In genomic region chr5:108028230-108028629, GRCm38 (mm10) we compare ENCODE assay signal across 28 mouse cellular contexts. TPM values are rescaled to one million over a fixed set of nuclear protein-coding genes. Genes with fewer than 3 reads are reported as not detected.
DNase-seq lines count a peak whose midpoint lies in the region; ATAC-seq and TF ChIP-seq lines count a peak whose summit lies in the region.
"Had no signal": no experiment of that assay in that cellular context is flagged by ENCODE, and none has a peak within 500 bp of the region (broad histone marks: within the 10 kb centered on the region; RNA-seq: fewer than 3 reads in every experiment).

No protein-coding gene starts in this region.

- intact Hi-C loops in heart, postnatal 14 days (cut with DNase I), result loop anchor here (5.0 kb wide), 1 partner anchor 41 kb away; the partner anchor contains the start of gene Fam69a

- no peak for TF ChIP-seq EP300 in stomach, postnatal 0 days (optimal IDR thresholded peaks at IDR 0.05)

- peak; percentile 65; the same call in 1 of the 2 replicates for ATAC-seq in heart, embryonic 16.5 days (replicated peaks; ENCODE audit: extremely low read depth, insufficient read depth, low FRiP score)
- ATAC-seq in stomach, embryonic 16.5 days (ENCODE audit: insufficient read depth, low FRiP score), result peak; percentile 13; the same call in 1 of the 2 replicates
- no peak for ATAC-seq in stomach, postnatal 0 days (ENCODE audit: low FRiP score, low TSS enrichment)
- ATAC-seq: forebrain, embryonic 13.5 days; forebrain, embryonic 16.5 days; hindbrain, postnatal 0 days; inflammation-experienced regulatory T-cells, adult 6 months; intestine, embryonic 16.5 days had no signal

- no peak for TF ChIP-seq CTCF in stomach, postnatal 0 days (IDR thresholded peaks at IDR 0.05; ENCODE audit: low read depth)

- H3K4me3 ChIP-seq in heart, embryonic 16.5 days (ENCODE audit: low read length), result no peak overlapping the region
- H3K4me3 ChIP-seq in stomach, embryonic 16.5 days (replicated peaks; ENCODE audit: low read length), result no peak overlapping the region
- H3K4me3 ChIP-seq in stomach, postnatal 0 days (ENCODE audit: low read depth, low read length), result no peak overlapping the region
- H3K4me3 ChIP-seq: embryonic facial prominence, embryonic 12.5 days; embryonic facial prominence, embryonic 15.5 days; forebrain, embryonic 10.5 days; forebrain, embryonic 13.5 days; heart, embryonic 12.5 days; heart, embryonic 15.5 days had no signal

- 70% methylated on average over 4 of the region's 4 CpGs for WGBS in heart, embryonic 16.5 days
- 75% methylated on average over 4 of the region's 4 CpGs for WGBS in stomach, embryonic 16.5 days
- whole genome bisulfite sequencing in stomach, postnatal 0 days, result 76% methylated on average over 4 of the region's 4 CpGs

- no peaks in the 10 kb centered on the region for H3K27me3 ChIP-seq in heart, embryonic 16.5 days (ENCODE audit: control insufficient read depth, insufficient read depth, low read length)
- H3K27me3 ChIP-seq in stomach, embryonic 16.5 days (ENCODE audit: control insufficient read depth, insufficient read depth, low read length), result no peaks in the 10 kb centered on the region
- no peaks in the 10 kb centered on the region for H3K27me3 ChIP-seq in stomach, postnatal 0 days (ENCODE audit: control insufficient read depth, insufficient read depth, low read length)
- H3K27me3 ChIP-seq: CH12.LX; embryonic facial prominence, embryonic 12.5 days; embryonic facial prominence, embryonic 15.5 days; forebrain, embryonic 13.5 days; heart, embryonic 12.5 days; heart, embryonic 15.5 days had no signal

- no peak overlapping the region for H3K9ac ChIP-seq in heart, embryonic 16.5 days (ENCODE audit: low read length)
- H3K9ac ChIP-seq in stomach, embryonic 16.5 days (ENCODE audit: low read length), result no peak overlapping the region
- no peak overlapping the region for H3K9ac ChIP-seq in stomach, postnatal 0 days (ENCODE audit: low read length)
- H3K9ac ChIP-seq: embryonic facial prominence, embryonic 12.5 days; embryonic facial prominence, embryonic 15.5 days; forebrain, embryonic 13.5 days; heart, embryonic 12.5 days; heart, embryonic 15.5 days; hindbrain, embryonic 14.5 days had no signal

- no peaks in the 10 kb centered on the region for H3K4me1 ChIP-seq in heart, embryonic 16.5 days (ENCODE audit: control insufficient read depth, insufficient read depth, low read length)
- no peaks in the 10 kb centered on the region for H3K4me1 ChIP-seq in stomach, embryonic 16.5 days (ENCODE audit: control insufficient read depth, insufficient read depth, low read length)
- no peaks in the 10 kb centered on the region for H3K4me1 ChIP-seq in stomach, postnatal 0 days (replicated peaks; ENCODE audit: control insufficient read depth, insufficient read depth)
- H3K4me1 ChIP-seq: embryonic facial prominence, embryonic 12.5 days; embryonic facial prominence, embryonic 15.5 days; forebrain, embryonic 10.5 days; forebrain, embryonic 13.5 days; heart, embryonic 15.5 days had no signal

- H3K9me3 ChIP-seq in heart, embryonic 16.5 days (replicated peaks; ENCODE audit: control insufficient read depth, low read length), result no peaks in the 10 kb centered on the region
- no peaks in the 10 kb centered on the region for H3K9me3 ChIP-seq in stomach, embryonic 16.5 days (replicated peaks; ENCODE audit: control insufficient read depth, low read length)
- no peaks in the 10 kb centered on the region for H3K9me3 ChIP-seq in stomach, postnatal 0 days (ENCODE audit: control insufficient read depth, low read length)
- H3K9me3 ChIP-seq: embryonic facial prominence, embryonic 12.5 days; embryonic facial prominence, embryonic 15.5 days; forebrain, embryonic 13.5 days; G1E; heart, embryonic 12.5 days; heart, embryonic 15.5 days had no signal

- H3K27ac ChIP-seq in heart, embryonic 16.5 days (ENCODE audit: low read length), result no peak overlapping the region
- H3K27ac ChIP-seq in stomach, embryonic 16.5 days (ENCODE audit: low read length), result no peak overlapping the region
- H3K27ac ChIP-seq in stomach, postnatal 0 days (replicated peaks), result no peak overlapping the region
- H3K27ac ChIP-seq: embryonic facial prominence, embryonic 12.5 days; embryonic facial prominence, embryonic 15.5 days; forebrain, embryonic 10.5 days; forebrain, embryonic 13.5 days; heart, embryonic 15.5 days; hindbrain, embryonic 14.5 days; hindbrain, postnatal 0 days had no signal

- no peak overlapping the region for H3K4me2 ChIP-seq in heart, embryonic 16.5 days (ENCODE audit: low read depth, low read length)
- no peak overlapping the region for H3K4me2 ChIP-seq in stomach, embryonic 16.5 days (ENCODE audit: low read depth, low read length)
- H3K4me2 ChIP-seq in stomach, postnatal 0 days (replicated peaks; ENCODE audit: low read depth), result no peak overlapping the region
- H3K4me2 ChIP-seq: embryonic facial prominence, embryonic 12.5 days; embryonic facial prominence, embryonic 15.5 days; forebrain, embryonic 13.5 days; heart, embryonic 12.5 days; heart, embryonic 15.5 days; hindbrain, embryonic 14.5 days had no signal

- no peak for DNase-seq in heart, postnatal 14 days
- DNase-seq in stomach, postnatal 0 days (ENCODE audit: low spot score), result no peak
- DNase-seq in fibroblast of lung, adult 2 months (ENCODE audit: low read depth), result peak; percentile 49
- no peak for DNase-seq in kidney, postnatal 4 days
- DNase-seq: adrenal gland, adult 2 months; adrenal gland, postnatal 14 days; cerebellum, adult 11 months; cerebellum, adult 2 months; cerebellum, adult 9-11 months; cerebellum, postnatal 25 days; gastrocnemius, postnatal 10 days; gastrocnemius, postnatal 36 days; heart, postnatal 36 days had no signal

- no peaks in the 10 kb centered on the region for H3K36me3 ChIP-seq in heart, embryonic 16.5 days (ENCODE audit: control insufficient read depth, insufficient read depth)
- H3K36me3 ChIP-seq in stomach, embryonic 16.5 days (ENCODE audit: control insufficient read depth, insufficient read depth, low read length), result no peaks in the 10 kb centered on the region
- no peaks in the 10 kb centered on the region for H3K36me3 ChIP-seq in stomach, postnatal 0 days (ENCODE audit: control insufficient read depth, insufficient read depth, low read length)
- H3K36me3 ChIP-seq: embryonic facial prominence, embryonic 12.5 days; embryonic facial prominence, embryonic 15.5 days; forebrain, embryonic 10.5 days; G1E; heart, embryonic 12.5 days; heart, embryonic 15.5 days had no signal

RNA-seq across cellular contexts. Expression of gene Mtf2, which starts 37.2 kb away (rescaled TPM):
- polyA plus RNA-seq in heart, embryonic 16.5 days (2015; fragmentation: Nextera tagmentation; extraction: Ambion mirVana), result 75.0 and 99.1 TPM in 2 replicates
- total RNA-seq in heart, postnatal 14 days (2021), result 10 to 100 TPM; 17.7 to 20.0 TPM
- 55.4 and 57.0 TPM in 2 replicates for polyA plus RNA-seq in stomach, embryonic 16.5 days (2015; fragmentation: Nextera tagmentation; extraction: Ambion mirVana)
- polyA plus RNA-seq in stomach, postnatal 0 days (2015; fragmentation: Nextera tagmentation; extraction: Ambion mirVana), result 27.8 and 30.7 TPM in 2 replicates

RNA-seq across cellular contexts. Expression of gene Fam69a, which starts 41.3 kb away (rescaled TPM):
- 21.0 and 23.1 TPM in 2 replicates for polyA plus RNA-seq in heart, embryonic 16.5 days (2015; fragmentation: Nextera tagmentation; extraction: Ambion mirVana)
- total RNA-seq in heart, postnatal 14 days (2021), result 10 to 100 TPM in 1 of 2 experiments, 1 to 10 TPM in 1; 8.6 to 10.2 TPM
- 30.0 and 32.1 TPM in 2 replicates for polyA plus RNA-seq in stomach, embryonic 16.5 days (2015; fragmentation: Nextera tagmentation; extraction: Ambion mirVana)
- 15.5 and 16.3 TPM in 2 replicates for polyA plus RNA-seq in stomach, postnatal 0 days (2015; fragmentation: Nextera tagmentation; extraction: Ambion mirVana)
